Mouse (Mus musculus) G1E (cell line): ENCODE data around the gene Nlrc4.

Experiments used
- CTCF ChIP-seq: IDR thresholded peaks from 2 replicates; pipeline ENCODE4 v1.5.1; 2012; ENCODE audit warnings: low read depth, low read length, inconsistent platforms, mixed read lengths
- TAL1 ChIP-seq: conservative IDR thresholded peaks from 2 replicates; pipeline ENCODE4 v1.6.1; 2012; ENCODE audit warnings: low read depth, low read length, inconsistent platforms, mixed read lengths

- TF ChIP-seq CTCF (no peak), TAL1 (no peak)
These were observed 52.5 kb downstream of the Nlrc4 start for GRCm38 (mm10) chr17:74406487-74406886.
